Mouse (Mus musculus): Measurements from ENCODE around the gene Tiam1. TPM values are rescaled to one million over a fixed set of nuclear protein-coding genes. Genes with fewer than 3 reads are reported as not detected.

The Tiam1 gene
- polyA plus RNA-seq, 1 experiment: 1.8 TPM

DNA sequence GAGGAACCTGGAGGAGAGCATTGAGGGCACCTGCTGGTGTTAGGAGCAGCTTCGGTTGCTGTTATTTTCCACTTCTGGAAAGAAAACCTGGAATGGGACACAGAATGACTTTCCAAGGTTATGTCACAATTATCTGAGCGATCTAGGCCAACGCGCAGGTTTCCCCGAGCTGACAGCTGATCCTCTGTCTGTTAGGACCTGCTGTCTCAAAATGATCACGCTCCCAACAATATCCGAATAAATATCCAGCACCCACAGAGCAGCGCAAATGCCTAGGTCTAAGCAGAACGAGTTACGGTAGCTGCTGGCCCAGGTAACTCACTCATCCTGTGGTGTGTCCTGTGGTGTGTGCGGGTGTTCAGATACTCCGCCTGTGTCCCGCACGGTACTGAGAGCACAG, 140.0 kb downstream of the Tiam1 start:
- Histone ChIP-seq H3K4me3 (ENCODE audit: low read depth, low read length) (no peak overlapping the region), H3K4me1 (ENCODE audit: control insufficient read depth, insufficient read depth, insufficient read length, low read length) (no peaks in the 10 kb centered on the region), H3K36me3 (ENCODE audit: control insufficient read depth, insufficient read depth, low read length) (no peaks in the 10 kb centered on the region), H3K27me3 (ENCODE audit: control insufficient read depth, insufficient read depth, low read length) (no peaks in the 10 kb centered on the region), H3K27ac (ENCODE audit: insufficient read depth, low read depth, low read length) (no peak overlapping the region)
- no peak for TF ChIP-seq POLR2A (IDR thresholded peaks at IDR 0.05; ENCODE audit: low read depth, low read length)
- TF ChIP-seq CTCF (IDR thresholded peaks at IDR 0.05; ENCODE audit: extremely low read depth, insufficient read length, insufficient replicate concordance, low read depth, low read length): no peak
- WGBS: 95% methylated on average over 14 of the region's 14 CpGs

DNA sequence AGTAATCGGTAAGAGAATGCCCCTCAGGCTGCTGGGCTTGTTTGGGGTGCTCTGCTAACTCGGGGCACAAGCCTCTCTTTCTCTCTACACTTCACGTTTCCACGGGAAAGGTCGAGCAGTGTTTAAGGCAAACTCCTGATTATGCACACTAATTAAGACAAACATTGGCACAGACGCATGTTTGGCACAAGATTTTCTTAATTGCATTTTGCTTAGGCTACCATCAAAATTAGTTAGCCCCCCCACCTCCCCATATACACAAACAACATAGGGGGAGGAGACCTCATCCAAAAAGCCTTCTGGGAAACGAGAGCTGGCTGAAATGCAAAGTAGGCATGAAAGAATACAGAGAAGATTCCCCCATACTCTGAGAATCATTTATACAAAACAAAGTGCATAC, 148.4 kb downstream of the Tiam1 start:
- no peaks in the 10 kb centered on the region for H3K27me3 ChIP-seq (ENCODE audit: control insufficient read depth, insufficient read depth, low read length)
- WGBS: 85% methylated on average over 7 of the region's 7 CpGs
- H3K4me3 ChIP-seq (ENCODE audit: low read depth, low read length): no peak overlapping the region
- TF ChIP-seq POLR2A (IDR thresholded peaks at IDR 0.05; ENCODE audit: low read depth, low read length): no peak
- no peak for TF ChIP-seq CTCF (IDR thresholded peaks at IDR 0.05; ENCODE audit: extremely low read depth, insufficient read length, insufficient replicate concordance, low read depth, low read length)
- no peaks in the 10 kb centered on the region for H3K4me1 ChIP-seq (ENCODE audit: control insufficient read depth, insufficient read depth, insufficient read length, low read length)
- no peaks in the 10 kb centered on the region for H3K36me3 ChIP-seq (ENCODE audit: control insufficient read depth, insufficient read depth, low read length)
- H3K27ac ChIP-seq (ENCODE audit: insufficient read depth, low read depth, low read length): no peak overlapping the region

DNA sequence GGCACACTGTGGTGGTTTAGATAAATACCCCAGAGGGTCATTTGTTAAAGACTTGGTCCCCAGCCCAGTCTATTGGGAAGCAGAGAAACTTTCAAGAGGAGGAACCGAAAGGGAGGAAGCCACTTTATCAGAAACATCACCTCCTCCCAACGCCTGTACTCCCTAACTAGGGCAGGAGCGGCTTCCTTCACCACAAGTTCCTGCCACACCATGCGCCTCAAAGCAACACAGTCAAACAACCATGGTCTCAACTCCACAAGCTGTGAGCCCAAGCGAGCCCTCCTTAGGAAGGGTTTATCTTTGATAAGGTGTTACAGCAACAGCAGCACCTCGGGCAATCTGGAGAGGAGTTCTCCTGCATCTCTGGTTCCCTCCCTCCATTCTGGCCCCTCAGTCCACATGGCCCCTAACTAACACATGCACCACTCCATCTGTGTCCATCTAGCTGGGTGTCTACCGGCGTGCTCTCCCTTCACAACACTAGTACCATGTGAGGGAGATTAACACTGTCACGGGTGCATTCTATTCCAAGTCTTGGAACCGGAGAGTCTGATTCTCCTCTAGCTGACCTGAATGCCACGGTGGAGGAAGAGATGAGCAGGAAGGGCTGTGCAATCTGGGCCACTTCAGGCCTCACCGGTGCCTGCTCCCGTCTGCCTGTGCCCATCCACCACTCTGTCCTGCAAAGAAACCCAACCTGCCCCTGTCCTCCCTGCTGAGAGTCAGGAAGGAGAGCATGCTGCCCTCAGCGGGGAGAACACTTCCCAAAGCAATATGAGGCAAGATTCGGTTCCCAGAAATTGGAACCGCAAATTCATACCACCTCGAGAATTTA, 149.4 kb downstream of the Tiam1 start:
- TF ChIP-seq POLR2A (IDR thresholded peaks at IDR 0.05; ENCODE audit: low read depth, low read length) (no peak), CTCF (IDR thresholded peaks at IDR 0.05; ENCODE audit: extremely low read depth, insufficient read length, insufficient replicate concordance, low read depth, low read length) (no peak)
- Histone ChIP-seq H3K4me3 (ENCODE audit: low read depth, low read length) (no peak overlapping the region), H3K27ac (ENCODE audit: insufficient read depth, low read depth, low read length) (no peak overlapping the region), H3K27me3 (ENCODE audit: control insufficient read depth, insufficient read depth, low read length) (no peaks in the 10 kb centered on the region), H3K4me1 (ENCODE audit: control insufficient read depth, insufficient read depth, insufficient read length, low read length) (no peaks in the 10 kb centered on the region), H3K36me3 (ENCODE audit: control insufficient read depth, insufficient read depth, low read length) (no peaks in the 10 kb centered on the region)
- WGBS: 81% methylated on average over 17 of the region's 17 CpGs

DNA sequence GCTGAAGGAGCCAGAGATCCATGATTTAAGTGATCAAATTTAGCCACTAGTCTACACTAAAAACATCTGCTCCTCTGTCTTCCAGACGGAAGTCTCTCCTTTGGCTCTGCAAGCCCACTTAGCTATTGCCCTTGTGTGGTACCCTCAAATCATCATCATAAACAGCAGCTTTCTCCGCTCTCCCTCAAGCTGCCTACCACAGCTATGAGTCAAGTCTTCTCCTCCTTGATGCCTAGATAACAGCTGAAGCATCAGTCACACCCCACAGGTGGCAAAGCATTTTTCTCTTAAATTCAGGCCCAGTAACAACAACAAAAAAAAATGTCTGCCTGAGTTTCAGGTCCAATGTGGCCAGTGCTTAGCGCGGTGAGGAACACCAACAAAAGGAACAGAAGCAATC, 150.1 kb downstream of the Tiam1 start:
- no peaks in the 10 kb centered on the region for H3K36me3 ChIP-seq (ENCODE audit: control insufficient read depth, insufficient read depth, low read length)
- no peaks in the 10 kb centered on the region for H3K4me1 ChIP-seq (ENCODE audit: control insufficient read depth, insufficient read depth, insufficient read length, low read length)
- no peaks in the 10 kb centered on the region for H3K27me3 ChIP-seq (ENCODE audit: control insufficient read depth, insufficient read depth, low read length)
- no peak overlapping the region for H3K4me3 ChIP-seq (ENCODE audit: low read depth, low read length)
- TF ChIP-seq CTCF (IDR thresholded peaks at IDR 0.05; ENCODE audit: extremely low read depth, insufficient read length, insufficient replicate concordance, low read depth, low read length): no peak
- TF ChIP-seq POLR2A (IDR thresholded peaks at IDR 0.05; ENCODE audit: low read depth, low read length): no peak
- no peak overlapping the region for H3K27ac ChIP-seq (ENCODE audit: insufficient read depth, low read depth, low read length)
- 91% methylated on average over 4 of the region's 4 CpGs for WGBS

DNA sequence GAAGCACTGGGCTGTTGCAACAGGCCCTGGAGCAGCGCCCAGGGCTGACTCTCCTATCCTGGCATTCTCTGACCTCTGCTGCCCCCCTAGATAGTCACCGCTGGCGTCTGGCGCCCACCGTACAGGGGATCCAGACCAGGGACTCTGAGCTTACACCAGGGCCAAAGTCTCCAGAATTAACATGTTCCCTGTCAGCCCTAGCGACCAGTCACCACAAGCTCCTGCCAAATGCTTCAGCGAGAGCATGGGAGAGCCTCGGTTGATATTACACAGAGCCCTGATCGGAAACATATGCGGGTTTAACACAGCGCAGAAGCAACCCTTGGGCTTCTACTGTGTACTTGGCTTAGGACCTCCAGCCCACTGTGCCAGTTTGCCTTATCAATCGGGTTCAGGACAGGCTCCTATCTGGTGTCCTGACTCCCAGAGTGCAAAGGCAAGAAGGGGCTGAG, 151.8 kb downstream of the Tiam1 start:
- Histone ChIP-seq H3K27ac (ENCODE audit: insufficient read depth, low read depth, low read length) (no peak overlapping the region), H3K4me3 (ENCODE audit: low read depth, low read length) (no peak overlapping the region), H3K4me1 (ENCODE audit: control insufficient read depth, insufficient read depth, insufficient read length, low read length) (no peaks in the 10 kb centered on the region), H3K27me3 (ENCODE audit: control insufficient read depth, insufficient read depth, low read length) (no peaks in the 10 kb centered on the region), H3K36me3 (ENCODE audit: control insufficient read depth, insufficient read depth, low read length) (no peaks in the 10 kb centered on the region)
- 87% methylated on average over 12 of the region's 12 CpGs for WGBS
- no peak for TF ChIP-seq CTCF (IDR thresholded peaks at IDR 0.05; ENCODE audit: extremely low read depth, insufficient read length, insufficient replicate concordance, low read depth, low read length)
- no peak for TF ChIP-seq POLR2A (IDR thresholded peaks at IDR 0.05; ENCODE audit: low read depth, low read length)

DNA sequence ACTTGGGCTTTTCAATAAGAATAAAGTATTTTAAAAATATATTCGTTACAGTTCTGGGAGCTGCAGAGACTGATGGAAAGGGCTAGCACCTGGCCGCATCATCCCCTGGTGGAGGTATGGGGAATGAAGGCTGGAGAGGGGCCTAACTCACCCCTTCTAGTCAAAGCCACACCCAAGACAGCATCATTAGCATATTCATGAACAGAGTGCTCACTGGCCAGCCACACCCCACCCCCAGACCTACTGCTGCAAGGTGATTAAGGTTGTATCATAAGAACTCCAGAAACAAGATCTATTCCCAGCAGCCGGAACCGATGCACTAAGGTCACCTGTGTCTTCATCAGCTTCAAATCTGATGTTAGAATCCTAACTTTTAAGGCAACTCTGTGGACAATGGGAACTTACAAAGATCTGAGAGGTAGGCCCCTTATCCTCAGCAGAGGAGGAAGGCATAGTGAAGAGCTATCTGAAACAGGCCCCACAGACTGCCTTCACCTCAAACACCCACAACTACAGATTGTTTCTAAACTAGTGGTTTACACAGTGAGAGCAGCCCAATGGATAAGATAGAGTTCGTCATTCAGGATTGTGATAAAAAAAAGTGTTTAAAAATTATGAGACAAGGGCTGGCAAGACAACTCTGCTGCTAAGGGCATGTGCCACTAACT, 153.1 kb downstream of the Tiam1 start:
- Histone ChIP-seq H3K36me3 (ENCODE audit: control insufficient read depth, insufficient read depth, low read length) (no peaks in the 10 kb centered on the region), H3K4me1 (ENCODE audit: control insufficient read depth, insufficient read depth, insufficient read length, low read length) (no peaks in the 10 kb centered on the region), H3K4me3 (ENCODE audit: low read depth, low read length) (no peak overlapping the region), H3K27ac (ENCODE audit: insufficient read depth, low read depth, low read length) (no peak overlapping the region), H3K27me3 (ENCODE audit: control insufficient read depth, insufficient read depth, low read length) (no peaks in the 10 kb centered on the region)
- TF ChIP-seq POLR2A (IDR thresholded peaks at IDR 0.05; ENCODE audit: low read depth, low read length) (no peak), CTCF (IDR thresholded peaks at IDR 0.05; ENCODE audit: extremely low read depth, insufficient read length, insufficient replicate concordance, low read depth, low read length) (no peak)
- WGBS: 86% methylated on average over 5 of the region's 5 CpGs

DNA sequence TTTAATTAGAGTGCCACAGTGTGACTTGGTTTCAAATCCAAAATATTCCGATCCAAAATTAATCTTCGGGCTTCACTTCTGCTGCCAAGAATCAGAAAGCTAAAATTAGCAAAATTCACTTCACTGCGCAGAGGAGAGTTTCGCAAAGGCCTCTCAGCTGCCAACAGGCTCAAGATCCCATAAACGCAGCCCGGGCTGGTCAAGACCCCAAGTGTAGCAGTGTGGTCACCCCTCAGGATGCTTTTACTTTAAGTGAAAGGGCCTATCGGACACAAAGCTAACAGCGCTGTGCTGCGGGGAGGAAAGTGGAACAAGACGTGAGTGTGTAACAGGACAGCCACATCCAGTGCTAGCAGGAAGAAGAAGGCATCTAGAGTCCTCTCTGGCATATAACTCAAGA, 153.8 kb downstream of the Tiam1 start:
- no peaks in the 10 kb centered on the region for H3K4me1 ChIP-seq (ENCODE audit: control insufficient read depth, insufficient read depth, insufficient read length, low read length)
- TF ChIP-seq POLR2A (IDR thresholded peaks at IDR 0.05; ENCODE audit: low read depth, low read length): no peak
- TF ChIP-seq CTCF (IDR thresholded peaks at IDR 0.05; ENCODE audit: extremely low read depth, insufficient read length, insufficient replicate concordance, low read depth, low read length): no peak
- 85% methylated on average over 10 of the region's 10 CpGs for WGBS
- no peak overlapping the region for H3K27ac ChIP-seq (ENCODE audit: insufficient read depth, low read depth, low read length)
- no peaks in the 10 kb centered on the region for H3K27me3 ChIP-seq (ENCODE audit: control insufficient read depth, insufficient read depth, low read length)
- no peaks in the 10 kb centered on the region for H3K36me3 ChIP-seq (ENCODE audit: control insufficient read depth, insufficient read depth, low read length)
- H3K4me3 ChIP-seq (ENCODE audit: low read depth, low read length): no peak overlapping the region

Data from small intestine, adult 2 months (tissue).